Mouse (Mus musculus) CH12F3 (cell line): Measurements from ENCODE around the gene Ifna15.
"Not testable (repeated sequence)": the region's sequence is repeated elsewhere in the genome, so short reads cannot be mapped to it uniquely, and the experiment has no call there.

Source experiments
- in situ Hi-C: fragments of 300-500 bp; cut with MboI; formaldehyde crosslinking; loops from 2 replicates; pipeline ENCODE4 v1.14.3; 2020; ENCODE audit warnings: low sequenced_read_pairs

Ifna15 gene

DNA sequence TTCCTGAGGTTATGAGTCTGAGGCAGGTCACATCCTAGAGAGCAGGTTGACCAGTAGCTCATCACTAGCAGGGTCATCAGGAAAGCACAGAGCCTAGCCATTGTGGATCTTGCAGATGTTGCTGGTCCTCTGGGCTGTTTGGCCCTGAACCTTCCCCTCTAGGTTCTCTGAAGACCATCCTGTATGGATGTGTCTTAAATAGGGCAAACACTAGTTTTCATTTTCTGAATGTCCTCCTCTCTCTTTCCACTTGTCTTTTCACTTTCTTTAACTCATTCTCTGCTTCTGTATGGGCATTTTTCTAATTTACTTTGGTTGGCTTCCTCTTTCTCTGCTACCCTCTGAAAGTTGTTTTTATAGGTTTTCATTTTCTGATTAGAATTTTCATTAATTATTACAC lies at the start of gene Ifna15:
Ifna15 (minus strand) TSS at position 101 of the 400 bp plus-strand sequence.
- in situ Hi-C loops: not testable (repeated sequence)

DNA sequence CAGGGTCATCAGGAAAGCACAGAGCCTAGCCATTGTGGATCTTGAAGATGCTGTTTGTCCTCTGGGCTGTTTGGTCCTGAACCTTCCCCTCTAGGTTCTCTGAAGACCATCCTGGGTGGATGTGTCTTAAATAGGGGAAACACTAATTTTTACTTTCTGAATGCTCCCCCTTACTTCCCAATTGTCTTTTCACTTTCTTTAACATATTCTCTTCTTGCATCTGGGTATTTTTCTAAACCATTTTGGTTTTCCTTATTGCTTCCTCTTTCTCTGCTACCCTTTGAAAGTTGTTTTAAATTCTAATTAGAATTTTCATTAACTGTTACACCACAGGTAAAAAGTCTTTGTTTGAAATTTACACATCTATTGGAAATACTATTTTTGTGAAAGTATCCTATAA lies 45.2 kb upstream of the Ifna15 start, which contains the start of gene Ifna12:
Ifna12 (minus strand) TSS at position 101 of the 400 bp plus-strand sequence.
- in situ Hi-C loops: no loop called here

GRCm38 (mm10) chr4:88592285-88592684 lies 34.2 kb upstream of the Ifna15 start, which contains the start of gene Ifna9:
Ifna9 (minus strand) TSS chr4:88592385.
- in situ Hi-C loops: no loop called here

DNA sequence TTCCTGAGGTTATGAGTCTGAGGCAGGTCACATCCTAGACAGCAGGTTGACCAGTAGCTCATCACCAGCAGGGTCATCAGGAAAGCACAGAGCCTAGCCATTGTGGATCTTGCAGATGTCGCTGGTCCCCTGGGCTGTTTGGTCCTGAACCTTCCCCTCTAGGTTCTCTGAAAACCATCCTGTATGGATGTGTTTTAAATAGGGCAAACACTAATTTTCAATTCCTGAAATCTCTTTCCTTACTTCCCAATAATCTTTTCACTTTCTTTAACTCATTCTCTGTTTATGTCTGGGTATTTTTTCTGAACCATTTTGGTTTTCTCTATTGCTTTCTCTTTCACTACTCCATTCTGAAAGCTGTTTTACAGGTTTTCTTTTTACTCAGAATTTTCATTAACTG lies 13.7 kb upstream of the Ifna15 start, which contains the start of gene Ifna14:
Ifna14 (minus strand) TSS at position 101 of the 400 bp plus-strand sequence.
- in situ Hi-C loops: no loop called here

GRCm38 (mm10) chr4:88561791-88562190 lies 3.7 kb upstream of the Ifna15 start:
- in situ Hi-C loops: no loop called here

DNA sequence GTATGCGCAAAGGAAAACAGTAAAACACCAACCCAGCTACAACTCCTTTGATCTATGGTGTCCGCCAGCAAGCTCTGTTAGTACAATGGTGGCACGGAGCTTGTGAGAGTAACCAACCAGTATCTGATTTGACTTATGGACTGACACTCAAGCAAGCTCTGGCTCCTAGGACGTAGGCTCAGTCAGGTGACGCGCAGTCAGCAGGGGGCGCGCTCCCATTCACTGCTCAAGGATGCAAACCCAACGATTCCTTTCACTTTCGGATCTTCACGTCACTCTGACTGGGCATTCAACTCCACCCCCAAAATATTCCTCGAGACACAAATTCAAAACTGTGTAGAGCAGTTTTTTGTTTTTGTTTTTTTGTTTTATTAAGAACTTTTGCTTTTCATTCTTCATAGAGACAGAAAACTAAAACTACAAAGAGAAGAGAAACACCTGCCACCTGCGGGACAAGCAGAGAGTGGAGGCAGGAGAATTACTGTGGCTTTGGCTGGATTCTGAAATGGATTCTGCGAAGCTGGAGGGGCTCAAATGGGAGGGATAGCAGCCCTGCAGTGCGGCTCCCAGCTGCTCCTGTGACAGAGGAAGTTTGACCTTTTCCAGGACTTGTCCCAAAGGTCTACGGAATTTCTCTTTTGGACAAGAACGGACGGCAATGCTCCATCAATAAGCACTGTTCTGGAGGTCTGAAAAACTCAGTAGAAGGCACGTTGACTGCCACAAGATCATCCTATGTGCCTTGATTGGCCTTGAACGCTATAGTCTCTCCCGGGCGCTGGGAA lies 7.7 kb downstream of the Ifna15 start:
- in situ Hi-C loops: no loop called here

DNA sequence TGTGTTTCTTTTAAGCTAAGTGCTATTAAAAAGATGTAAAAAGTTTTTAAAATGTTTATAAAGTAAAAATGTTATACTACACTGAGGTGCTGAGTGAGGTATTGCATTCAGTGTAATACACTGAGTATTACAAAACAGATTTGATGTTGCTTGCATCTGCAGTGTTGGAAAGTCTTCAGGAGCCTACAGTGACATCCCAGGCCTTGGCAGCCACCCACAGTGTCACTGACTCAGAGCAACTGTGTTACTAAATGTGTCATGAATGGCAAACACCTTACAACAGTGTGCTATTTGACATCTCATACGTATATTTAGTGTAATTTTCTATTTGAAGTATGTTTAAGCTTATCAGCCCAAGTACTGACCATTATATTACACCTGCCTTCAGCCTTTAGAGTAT lies 10.1 kb downstream of the Ifna15 start:
- in situ Hi-C loops: loop anchor here (25.0 kb wide), 3 partner anchors 511 to 1186 kb away; partner anchors contain the start of gene Mllt3

- in situ Hi-C loops: loop anchor here (25.0 kb wide), 3 partner anchors 506 to 1181 kb away; partner anchors contain the start of gene Mllt3
These were observed 14.3 kb downstream of the Ifna15 start for GRCm38 (mm10) chr4:88543649-88544234.

GRCm38 (mm10) chr4:88537328-88537727 lies 20.7 kb downstream of the Ifna15 start:
- in situ Hi-C loops: loop anchor here (25.0 kb wide), 3 partner anchors 500 to 1175 kb away; partner anchors contain the start of gene Mllt3

DNA sequence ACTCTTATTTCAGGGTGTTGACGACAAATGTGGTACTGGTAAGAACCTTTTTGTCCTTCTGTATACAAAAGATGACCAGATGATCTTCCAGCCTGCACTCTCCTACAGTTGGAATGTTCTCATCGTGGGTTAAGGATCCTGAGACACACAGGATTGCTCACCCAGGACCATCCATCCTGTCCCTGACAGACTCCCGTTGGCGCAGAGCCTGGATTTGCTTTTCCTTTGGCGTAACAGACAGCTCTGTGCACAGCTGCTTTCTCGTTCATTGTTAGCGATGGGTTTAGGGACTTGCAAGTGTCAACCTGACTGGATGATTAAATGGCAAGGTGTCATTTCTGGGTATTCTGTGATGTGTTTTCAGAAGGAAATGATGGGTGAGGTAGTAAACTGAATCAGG lies 21.4 kb downstream of the Ifna15 start:
- in situ Hi-C loops: loop anchor here (25.0 kb wide), 3 partner anchors 499 to 1174 kb away; partner anchors contain the start of gene Mllt3

DNA sequence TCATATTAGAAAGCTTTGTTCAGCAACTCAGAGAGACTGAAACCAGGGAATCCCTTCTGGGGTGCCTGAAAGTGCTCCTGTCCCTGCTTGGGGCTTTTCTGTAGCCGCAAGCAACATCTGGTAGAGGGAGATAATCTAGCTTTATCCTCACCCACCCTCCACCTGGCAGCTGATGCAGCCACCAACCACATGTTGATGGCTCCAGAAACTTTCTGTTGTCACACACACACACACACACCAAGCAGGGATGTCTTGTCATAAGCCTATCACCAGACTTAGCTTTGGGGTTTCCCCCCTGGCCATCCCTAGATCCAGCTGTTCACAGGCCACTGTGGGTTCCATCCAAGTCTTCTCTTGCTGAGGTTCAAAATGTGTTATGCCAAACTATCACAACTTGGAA lies 22.3 kb downstream of the Ifna15 start:
- in situ Hi-C loops: loop anchor here (25.0 kb wide), 3 partner anchors 498 to 1173 kb away; partner anchors contain the start of gene Mllt3

DNA sequence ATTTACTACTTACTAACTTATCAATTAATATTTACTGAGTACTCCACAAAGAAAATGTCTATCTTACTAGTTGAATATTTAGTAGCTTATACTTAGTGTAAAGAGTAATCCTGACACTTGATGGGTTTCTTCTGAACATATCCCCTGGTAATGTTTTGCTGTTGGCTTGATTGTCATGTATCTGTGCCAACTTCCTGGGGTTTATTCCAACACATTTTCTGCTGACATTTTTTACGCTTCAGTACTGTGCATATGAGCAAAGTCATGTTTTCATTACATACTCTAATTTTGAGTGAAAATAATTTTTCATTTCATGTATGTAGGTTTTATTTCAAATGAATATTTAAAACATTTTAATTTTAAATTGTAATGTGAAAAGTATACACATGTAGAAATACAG lies 23.1 kb downstream of the Ifna15 start:
- in situ Hi-C loops: loop anchor here (25.0 kb wide), 3 partner anchors 498 to 1173 kb away; partner anchors contain the start of gene Mllt3

DNA sequence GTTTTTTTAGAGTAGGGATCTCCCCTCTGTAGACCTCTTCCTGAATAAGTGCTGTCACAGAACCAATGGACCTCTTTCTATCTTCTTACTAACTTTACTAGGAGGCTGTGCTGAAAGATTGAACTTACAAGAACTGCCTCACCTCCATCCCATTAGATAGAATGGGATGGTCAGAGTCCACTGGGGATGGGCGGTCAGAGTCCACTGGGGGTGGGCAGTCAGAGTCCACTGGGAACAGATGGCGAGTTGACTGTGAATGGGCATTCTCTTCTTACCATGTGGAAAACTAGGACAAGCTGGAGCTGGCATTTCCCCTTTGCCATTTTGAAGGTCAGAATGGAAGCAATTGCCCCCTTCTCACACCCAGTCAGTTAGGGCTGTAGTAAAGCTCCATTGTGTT lies 24.5 kb downstream of the Ifna15 start:
- in situ Hi-C loops: loop anchor here (25.0 kb wide), 3 partner anchors 496 to 1171 kb away; partner anchors contain the start of gene Mllt3

DNA sequence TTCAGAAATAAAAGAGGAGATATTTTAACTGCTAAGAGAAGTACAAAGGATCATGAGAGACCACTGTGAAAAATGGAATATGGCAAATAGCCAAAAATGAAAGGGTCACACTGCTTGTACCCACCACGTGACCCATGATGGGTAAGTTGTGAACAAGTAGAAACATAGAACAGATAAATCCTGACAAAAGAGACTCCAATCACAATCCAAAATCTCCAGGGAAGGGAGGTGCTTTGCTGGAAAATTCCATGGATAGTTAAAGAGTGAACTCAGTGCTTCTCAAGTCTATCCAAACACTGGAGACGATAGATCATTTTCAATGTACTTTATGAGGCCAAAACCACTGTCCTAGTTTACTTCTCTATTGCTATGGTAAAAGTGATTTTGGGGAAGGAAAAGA lies 27.2 kb downstream of the Ifna15 start:
- in situ Hi-C loops: loop anchor here (25.0 kb wide), 3 partner anchors 494 to 1169 kb away; partner anchors contain the start of gene Mllt3

DNA sequence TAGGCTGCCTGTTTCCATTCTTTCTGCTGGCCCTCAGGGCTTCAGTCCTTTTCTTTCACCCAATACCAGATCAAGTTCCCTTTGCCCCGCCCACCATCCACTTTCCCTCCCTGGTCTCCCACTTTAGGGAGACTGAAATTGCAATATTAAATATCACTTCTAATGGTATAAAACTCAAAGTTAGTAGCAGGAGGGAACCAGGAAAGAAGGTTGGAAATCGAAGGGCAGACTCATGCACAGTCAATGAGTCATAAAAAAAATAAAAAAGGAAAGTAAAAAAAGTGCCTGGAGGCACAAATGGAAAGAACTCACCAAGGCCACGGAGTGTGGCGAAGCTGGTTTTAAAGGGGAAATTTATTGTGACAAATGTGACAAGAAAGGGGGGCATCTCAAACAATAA lies 27.8 kb downstream of the Ifna15 start:
- in situ Hi-C loops: loop anchor here (25.0 kb wide), 3 partner anchors 493 to 1168 kb away; partner anchors contain the start of gene Mllt3

DNA sequence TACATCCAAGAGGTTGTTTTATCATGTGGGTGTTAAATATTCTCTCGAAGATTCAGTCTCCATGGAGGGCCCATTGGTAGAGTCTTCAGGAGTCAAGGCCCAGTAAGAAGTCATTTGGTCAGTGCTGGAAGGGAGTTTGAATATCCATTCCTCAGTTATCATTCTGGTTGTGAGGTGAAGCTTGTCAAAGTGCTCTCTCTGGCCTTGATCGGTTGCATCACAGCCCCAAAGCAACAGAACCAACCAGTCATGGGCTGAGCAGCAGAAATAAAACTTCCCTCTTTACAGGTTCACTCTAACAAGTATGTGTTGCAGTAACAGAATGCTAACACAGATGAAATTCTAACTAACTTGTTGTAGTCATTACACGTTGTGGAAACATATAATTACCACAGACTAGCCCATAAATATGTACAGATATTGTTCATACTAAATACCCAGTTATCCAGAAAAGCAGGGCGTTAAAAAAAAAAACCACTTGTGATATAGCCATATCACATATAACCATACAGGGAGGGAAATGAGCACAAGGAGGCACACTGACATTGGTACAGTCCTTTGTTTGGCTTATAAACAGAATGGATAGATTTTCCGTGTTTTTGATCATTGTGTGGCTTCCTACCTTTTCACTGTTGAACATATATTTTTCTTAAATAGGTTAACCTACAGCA lies 31.5 kb downstream of the Ifna15 start:
- in situ Hi-C loops: loop anchor here (25.0 kb wide), 3 partner anchors 489 to 1164 kb away; partner anchors contain the start of gene Mllt3

DNA sequence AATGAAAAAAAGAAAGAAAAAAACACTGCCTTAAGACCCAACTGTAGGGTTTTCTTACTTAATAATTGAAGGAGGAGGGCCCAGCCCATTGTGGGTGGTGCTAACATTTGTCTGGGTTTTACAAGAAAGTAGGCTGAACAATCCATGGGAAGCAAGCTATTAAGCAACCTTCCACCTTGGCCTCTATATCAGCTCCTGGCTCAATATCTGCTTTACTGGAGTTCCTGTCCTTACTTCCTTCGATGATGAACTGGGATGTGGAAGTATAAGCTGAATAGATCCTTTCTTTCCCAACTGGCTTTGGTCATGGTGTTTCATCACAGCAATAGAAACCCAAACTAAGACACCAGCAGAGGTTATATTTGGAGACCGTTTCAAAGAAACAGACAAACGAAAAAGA lies 32.7 kb downstream of the Ifna15 start:
- in situ Hi-C loops: loop anchor here (25.0 kb wide), 3 partner anchors 488 to 1163 kb away; partner anchors contain the start of gene Mllt3

DNA sequence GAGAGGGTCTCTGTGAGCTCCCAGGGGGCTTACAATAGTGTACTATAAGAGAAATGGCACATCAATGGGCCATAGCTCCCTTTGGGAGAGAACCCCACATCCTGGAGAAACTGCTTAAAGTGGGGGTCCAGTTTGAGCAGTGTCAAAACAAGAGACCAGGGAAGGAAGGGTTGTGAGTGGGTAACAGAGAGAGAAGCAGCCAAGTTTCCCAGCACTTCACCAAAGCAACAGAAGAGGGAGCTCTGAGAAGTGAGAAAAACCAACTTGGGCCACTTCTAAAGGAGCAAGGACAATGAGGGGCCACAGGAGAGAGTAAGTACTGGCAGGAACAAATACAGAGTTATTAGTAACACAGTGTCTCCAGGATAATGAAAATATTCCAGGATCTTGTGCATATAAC lies 34.8 kb downstream of the Ifna15 start:
- in situ Hi-C loops: no loop called here

DNA sequence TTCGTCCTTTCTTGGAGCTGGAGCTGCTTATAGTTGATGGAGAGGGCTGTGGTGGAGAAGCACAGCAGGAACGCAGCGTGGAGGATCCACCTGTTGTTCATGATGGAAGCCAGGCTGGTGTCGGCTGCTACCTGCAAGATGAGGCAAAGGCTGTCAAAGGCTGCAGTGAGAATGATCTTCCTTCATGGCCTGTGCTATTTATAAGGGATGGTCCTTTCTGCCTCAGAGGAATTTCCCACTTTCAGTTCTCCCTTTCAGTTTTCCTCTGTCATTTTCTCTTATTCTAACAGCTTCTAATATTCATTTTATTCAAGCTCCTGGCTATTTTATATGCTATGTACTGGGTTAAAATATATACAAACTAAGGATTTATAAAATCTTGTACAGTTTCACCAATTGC lies 35.4 kb downstream of the Ifna15 start, which contains the start of gene Ifnb1:
Ifnb1 (minus strand) TSS at position 101 of the 400 bp plus-strand sequence.
- in situ Hi-C loops: no loop called here

- in situ Hi-C loops: no loop called here
These were observed 40.1 kb downstream of the Ifna15 start for GRCm38 (mm10) chr4:88517957-88518356.
